Mouse (Mus musculus) lung, postnatal 4 days (tissue): ENCODE data around the gene Iars2.

Source experiments
- DNase-seq, 2 experiments: peaks; one replicate each; pipeline ENCODE4 v3.0.0; 2021

Gene Iars2

DNA sequence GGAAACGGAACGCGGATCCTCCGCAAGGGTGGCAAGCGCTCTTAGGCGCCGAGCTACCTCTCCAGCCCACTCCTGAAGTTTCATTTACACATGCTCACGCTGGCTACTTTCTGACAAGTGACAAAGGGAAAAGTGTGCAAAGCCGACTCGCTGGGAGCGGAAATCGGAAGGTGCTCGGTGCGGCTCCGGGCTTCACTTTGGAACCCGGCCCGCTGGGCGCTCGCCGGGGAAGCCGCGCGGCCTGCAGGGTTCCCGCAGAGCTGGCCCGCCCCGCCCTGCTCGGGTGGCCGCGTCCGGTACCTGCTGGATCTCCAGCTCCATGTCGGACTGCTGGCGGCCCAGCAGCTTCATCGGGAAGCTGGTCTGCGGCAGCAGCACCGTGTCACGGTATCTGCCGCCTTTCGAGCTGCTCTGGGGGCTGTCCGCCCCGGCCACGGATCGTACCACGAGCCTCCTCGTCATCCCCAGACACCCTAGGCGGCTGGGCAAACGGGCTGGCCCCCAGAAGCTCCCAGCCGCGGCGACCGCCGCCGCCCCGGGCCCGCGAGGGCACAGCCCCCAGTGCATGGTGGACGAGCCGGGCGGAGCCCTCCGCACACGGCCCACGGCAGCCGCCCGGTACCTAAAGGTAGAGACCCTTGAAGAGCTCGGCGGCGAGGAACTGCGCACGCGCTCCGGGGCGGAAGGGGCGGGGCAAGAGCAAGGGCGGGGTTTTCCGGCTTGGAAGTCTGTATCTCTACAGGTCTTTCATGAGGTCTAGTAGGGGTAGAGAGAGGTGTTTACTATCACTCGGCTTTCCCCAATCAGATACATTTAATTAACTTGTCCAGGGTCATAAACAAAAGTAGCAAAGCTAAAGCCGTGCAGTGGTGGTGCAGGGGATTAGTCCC is at the start of gene Iars2:
TSS of gene Iars2 (minus strand) at position 676 of the 890 bp plus-strand sequence.
- DNase-seq, result peak; percentile 93 to 94

GRCm38 (mm10) chr1:185377429-185377828 is 48.2 kb upstream of the Iars2 start:
- no peak for DNase-seq

DNA sequence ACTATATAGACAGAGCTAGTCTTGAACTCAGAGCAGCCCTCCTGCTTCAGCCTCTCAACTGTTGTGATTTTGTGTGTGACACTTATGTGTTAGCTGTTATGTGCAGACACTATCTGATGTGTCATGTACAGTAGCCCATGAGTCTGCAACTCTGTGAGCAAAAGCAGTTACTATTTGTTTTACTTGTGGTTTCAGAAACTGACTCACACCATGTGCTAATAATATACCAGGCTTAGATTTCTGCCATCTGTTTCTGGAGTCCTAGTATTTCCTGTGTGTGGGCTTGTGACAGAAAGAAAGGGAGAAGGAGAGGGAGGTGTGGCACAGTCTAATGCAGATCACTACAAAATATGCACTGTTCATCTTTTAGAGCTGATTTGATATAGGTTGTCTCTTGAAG is 47.2 kb upstream of the Iars2 start:
- no peak for DNase-seq

DNA sequence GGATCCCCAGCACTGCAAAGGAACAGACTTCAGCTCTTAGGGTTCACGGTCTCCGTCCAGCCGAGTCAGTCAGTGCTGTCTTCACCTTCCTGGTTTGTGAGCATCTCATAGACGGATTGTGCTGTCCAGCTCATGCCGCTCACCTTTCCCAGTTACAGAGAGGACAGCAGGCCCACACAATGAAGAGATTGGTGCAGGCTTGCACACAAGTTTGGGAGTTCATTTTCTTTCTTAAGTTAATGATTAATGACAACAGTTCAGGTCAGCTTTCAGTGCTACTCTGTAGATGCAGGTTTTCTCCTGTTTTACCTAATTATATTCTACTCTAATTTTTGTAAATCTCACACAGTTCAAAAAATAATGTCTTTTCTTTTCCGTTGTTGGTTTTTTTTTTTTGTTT is 40.8 kb upstream of the Iars2 start:
- DNase-seq, result no peak

- DNase-seq, result no peak
Measured at GRCm38 (mm10) chr1:185367383-185367782, 38.2 kb upstream of the Iars2 start.

DNA sequence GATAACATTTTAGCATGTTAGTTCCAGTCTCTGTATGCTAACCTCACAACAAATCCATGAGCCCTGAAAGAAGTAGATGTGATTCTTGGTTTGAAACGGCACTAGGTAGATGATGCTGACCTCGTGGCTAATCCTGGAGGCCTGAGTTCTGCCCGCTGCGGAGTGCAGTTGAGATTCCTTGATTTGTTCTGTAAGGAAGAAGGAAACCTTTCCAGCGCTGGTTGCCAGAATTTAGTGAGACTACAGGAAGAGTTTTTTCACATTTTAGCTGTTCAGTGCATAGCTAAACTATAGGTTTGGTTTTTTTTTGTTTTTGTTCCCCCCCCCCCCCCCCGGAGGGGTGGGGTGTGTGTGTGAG is 35.0 kb upstream of the Iars2 start:
- no peak for DNase-seq

DNA sequence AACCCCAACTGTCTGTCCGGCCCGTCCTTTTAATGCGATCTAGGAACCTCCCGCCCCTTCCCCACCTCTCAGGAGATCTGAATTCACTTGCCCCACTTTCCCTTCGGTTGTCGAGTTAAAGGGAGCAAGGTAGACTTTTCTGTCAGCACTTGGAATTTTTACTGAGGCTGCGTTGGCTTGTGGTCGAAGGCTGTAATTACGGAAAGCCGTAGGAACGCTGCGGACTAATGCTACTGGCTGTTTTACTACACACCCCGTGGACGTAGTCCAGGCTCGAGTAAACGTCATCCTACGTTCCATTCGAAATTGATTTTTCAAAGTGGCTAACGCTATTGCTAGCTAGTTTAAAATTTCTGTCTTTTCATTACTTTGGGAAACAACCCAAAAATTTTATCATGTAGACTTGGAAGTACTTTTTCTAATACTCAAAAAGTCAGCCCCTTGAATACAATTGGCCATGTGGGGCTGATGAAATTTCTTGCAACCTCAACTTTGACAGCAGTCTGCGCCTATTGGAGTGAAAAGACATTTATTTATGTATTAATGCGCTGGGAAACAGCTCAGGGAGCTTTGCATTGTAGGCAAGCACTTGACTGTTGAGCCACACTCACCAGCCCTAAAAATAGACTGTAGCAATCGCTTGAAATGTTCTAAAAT is 34.5 kb upstream of the Iars2 start:
- DNase-seq, result peak; percentile 46 to 50

DNA sequence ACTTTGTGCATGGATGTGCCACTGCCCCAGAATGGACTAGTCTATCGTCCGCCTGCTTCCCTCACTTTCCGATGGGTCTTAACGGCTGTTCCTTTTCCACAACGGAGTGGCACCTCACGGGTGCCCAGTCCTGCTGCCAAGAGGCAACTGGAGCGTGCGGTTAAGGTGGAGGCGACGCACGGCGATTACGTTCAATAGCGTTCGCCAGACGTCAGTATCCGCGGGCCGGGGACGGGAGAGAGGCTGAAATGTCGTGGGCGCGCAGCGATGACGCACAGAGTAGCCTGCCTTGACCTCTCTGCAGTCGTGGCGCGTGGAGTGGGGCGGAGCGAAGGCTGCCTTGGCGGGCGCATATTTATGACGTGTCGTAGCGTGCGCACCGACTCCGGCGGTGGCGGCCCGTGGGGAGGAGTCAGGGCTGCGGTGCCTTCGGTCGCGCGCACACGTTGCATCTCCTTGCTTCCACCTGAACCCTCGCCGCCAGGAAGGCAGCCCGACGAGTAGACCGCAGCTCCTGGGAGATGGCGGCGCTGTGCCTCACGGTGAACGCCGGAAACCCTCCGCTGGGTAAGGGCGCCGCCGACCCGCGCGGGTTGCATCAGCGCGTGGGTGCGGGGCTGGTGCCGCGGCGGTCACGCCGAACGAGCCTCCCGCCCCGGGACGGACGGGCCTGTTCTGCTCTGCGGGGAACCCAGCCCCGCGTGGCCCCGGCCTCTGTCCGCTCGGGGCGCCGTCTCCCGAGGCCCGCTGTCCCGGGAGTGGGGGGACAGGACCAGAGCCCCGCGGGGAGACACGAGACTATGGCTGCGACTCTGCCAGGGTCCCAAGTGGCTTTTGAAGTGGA is 33.7 kb upstream of the Iars2 start, which contains the start of gene Eprs:
TSS of gene Eprs (plus strand) at position 368 of the 844 bp plus-strand sequence.
- DNase-seq, result peak; percentile 99

- no peak for DNase-seq
Measured at GRCm38 (mm10) chr1:185358211-185358610, 29.0 kb upstream of the Iars2 start.

- DNase-seq, result no peak
Measured at GRCm38 (mm10) chr1:185356246-185356645, 27.1 kb upstream of the Iars2 start.

DNA sequence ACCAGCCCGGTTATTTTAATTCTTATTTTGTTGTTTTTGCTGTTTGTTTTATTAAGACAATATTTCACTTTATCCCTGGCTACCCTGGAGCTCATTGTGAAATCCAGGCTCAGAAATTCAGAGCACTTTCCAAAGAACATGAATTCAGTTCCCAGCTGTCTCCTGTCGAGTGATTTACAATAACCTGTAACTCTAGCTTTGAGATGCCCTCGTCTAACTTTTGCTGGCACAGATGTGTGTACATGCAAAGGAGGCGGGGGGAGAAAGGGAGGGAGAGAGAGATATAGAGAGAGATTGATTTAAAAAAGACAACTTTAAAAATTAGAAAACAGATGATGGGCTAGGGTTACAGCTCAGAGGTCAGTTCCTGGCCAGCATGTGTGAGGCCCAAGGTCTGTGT is 25.5 kb upstream of the Iars2 start:
- no peak for DNase-seq

- DNase-seq, result no peak
Measured at GRCm38 (mm10) chr1:185353351-185353750, 24.2 kb upstream of the Iars2 start.

DNA sequence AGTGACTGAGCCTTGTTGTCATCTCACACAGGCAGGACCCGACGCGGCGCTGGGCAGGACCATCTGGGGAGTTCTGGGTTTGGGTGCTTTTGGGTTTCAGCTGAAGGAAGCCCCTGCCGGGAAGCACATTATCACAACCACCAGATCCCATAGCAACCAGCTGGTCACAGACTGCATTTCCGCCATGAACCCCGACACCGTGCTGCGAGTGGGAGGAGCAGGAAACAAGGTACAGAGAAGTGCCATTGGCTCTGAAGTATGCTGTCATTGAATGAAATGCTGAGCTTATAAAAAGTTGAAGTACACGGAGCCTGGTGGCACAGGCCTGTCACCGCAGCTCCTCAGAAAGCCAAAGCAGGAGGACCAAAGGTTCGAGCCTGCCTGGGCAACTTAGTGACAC is 23.0 kb upstream of the Iars2 start:
- DNase-seq, result no peak

DNA sequence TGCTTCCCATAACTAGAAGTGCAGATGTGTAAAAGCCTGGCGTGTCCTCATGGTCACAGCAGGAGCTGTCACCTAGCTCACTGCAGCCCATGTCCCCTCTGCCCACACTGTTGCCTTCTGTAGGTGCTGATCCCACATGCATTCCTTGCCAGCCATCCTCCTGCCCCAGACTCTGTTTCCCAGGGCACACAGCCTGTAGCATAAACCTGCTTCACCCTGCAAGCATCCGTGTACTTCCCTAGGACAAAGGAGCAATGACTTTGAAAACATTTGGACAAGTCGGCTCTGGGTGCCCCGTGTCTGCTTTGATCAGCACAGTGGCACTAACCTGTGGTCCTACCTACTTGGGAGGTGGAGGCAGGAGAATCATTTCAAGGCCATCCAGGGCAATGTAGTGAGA is 21.4 kb upstream of the Iars2 start:
- no peak for DNase-seq

- DNase-seq, result no peak
Measured at GRCm38 (mm10) chr1:185349741-185350140, 20.5 kb upstream of the Iars2 start.

- DNase-seq, result no peak
Measured at GRCm38 (mm10) chr1:185346188-185346587, 17.0 kb upstream of the Iars2 start.

DNA sequence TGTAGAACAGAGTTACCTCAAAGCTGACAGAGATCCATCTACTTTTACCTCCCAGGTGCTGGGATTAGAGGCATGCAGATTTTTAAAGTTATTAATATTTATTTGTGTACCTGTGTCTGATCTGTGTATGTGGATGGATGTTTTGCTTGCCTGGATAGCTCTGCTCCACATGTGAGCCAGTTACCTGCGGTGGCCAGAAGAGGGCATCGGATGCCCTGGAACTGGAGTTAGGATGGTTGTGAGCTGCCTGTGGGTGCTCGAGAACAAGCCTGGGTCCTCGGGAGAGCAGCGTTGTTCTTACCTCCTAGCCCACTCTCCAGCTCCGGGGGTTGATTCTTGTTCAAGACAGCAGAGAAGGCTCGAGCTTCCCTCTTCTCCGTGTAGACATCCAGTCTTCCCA is 14.2 kb upstream of the Iars2 start:
- DNase-seq, result no peak

GRCm38 (mm10) chr1:185342441-185342840 is 13.2 kb upstream of the Iars2 start:
- DNase-seq, result no peak

- no peak for DNase-seq
Measured at GRCm38 (mm10) chr1:185336535-185336934, 7.3 kb upstream of the Iars2 start.

GRCm38 (mm10) chr1:185335231-185335765 is 6.1 kb upstream of the Iars2 start:
- no peak for DNase-seq

DNA sequence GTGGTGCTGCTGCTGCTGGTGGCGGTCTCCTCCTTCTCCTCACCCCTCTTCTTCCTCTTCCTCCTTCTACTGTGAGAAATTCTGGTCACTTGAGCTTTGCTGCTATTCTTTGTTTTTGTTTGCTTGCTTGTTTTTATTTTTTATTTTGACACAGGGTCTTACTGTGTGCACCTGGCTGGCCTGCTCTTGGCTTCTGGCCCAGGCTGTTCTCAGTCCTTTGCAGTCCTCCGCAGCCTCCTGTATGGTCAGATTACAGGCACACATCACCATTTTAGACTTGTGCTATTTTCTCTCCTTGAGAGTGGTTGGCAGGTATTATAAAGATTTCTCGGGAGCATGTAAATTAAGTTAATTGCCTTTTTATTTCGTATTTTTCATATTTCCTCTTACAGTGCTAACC is 4.9 kb upstream of the Iars2 start:
- DNase-seq, result no peak

DNA sequence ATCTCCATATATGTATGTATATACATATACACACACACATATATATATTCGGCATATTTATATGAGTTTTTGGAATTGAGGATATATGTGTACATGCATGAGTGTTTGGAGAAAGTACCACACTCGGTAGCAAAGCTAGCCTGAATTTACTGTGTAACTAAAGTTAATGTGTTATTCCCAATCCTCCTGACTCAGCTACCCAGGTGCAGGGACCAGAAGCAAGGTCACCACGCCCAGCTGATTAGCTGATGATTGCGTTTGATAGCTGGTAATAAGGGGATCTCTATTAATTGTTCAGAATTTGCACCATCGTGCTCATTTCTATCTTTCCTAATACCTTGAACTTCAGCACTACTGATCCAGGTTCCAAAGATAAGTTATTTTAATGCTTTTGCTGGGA is 4.5 kb upstream of the Iars2 start:
- DNase-seq, result no peak

- DNase-seq, result peak; percentile 92 to 95
Measured at GRCm38 (mm10) chr1:185331983-185332430, 2.8 kb upstream of the Iars2 start, which contains the start of gene Bpnt1. TSS of gene Bpnt1 (plus strand) at chr1:185332149.
